Mouse (Mus musculus) right cerebral cortex, postnatal 25 days (tissue): ENCODE data around the gene Htra3.

Source experiments
- DNase-seq: peaks from one replicate; pipeline ENCODE4 v3.0.0; 2022

Htra3 gene

GRCm38 (mm10) chr5:35652319-35652718, 27.3 kb downstream of the Htra3 start:
- no peak for DNase-seq

GRCm38 (mm10) chr5:35648230-35648629, 31.4 kb downstream of the Htra3 start:
- no peak for DNase-seq

- no peak for DNase-seq
Measured at GRCm38 (mm10) chr5:35647562-35647961, 32.0 kb downstream of the Htra3 start.

DNA sequence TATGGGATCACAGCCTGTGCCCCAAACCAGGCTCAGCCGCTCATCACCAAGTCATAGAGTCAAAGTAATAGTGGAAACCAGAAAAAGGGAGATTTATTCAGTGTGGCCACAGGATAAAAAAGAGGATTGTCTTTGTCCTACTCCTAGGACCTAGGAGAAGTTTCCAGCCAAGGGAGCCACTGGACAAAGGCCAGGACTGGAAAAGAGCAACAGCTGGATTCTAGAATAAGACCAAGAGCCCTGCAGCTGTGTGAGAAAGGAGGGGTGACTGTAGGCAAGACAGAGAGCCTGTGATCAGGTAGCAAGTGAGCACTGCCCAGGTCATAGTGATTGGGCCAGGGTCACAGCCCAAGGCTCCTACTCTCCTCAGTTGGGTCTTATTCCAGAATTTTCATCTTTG, 32.7 kb downstream of the Htra3 start:
- DNase-seq = no peak

- no peak for DNase-seq
Measured at GRCm38 (mm10) chr5:35645938-35646493, 33.6 kb downstream of the Htra3 start.

DNA sequence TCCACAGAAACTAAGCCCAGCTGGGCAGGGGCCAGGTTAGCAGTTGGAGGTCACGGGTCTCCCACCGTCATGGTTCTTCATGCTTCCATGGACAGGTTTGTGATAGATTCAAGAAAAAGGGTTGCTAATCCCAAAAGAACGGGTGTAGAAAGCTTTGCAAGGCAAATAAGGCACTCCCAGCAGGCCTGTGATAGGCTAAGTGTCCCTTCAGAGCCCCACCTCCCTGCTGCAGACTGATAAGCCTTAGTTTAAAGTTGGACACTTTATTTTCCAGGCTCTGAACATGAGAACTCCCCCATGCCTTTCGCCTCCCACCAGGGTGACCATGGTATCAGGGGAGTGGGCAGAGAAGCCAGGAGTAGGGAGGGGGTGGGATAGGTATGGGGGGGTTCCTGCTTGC, 35.5 kb downstream of the Htra3 start:
- DNase-seq = no peak

DNA sequence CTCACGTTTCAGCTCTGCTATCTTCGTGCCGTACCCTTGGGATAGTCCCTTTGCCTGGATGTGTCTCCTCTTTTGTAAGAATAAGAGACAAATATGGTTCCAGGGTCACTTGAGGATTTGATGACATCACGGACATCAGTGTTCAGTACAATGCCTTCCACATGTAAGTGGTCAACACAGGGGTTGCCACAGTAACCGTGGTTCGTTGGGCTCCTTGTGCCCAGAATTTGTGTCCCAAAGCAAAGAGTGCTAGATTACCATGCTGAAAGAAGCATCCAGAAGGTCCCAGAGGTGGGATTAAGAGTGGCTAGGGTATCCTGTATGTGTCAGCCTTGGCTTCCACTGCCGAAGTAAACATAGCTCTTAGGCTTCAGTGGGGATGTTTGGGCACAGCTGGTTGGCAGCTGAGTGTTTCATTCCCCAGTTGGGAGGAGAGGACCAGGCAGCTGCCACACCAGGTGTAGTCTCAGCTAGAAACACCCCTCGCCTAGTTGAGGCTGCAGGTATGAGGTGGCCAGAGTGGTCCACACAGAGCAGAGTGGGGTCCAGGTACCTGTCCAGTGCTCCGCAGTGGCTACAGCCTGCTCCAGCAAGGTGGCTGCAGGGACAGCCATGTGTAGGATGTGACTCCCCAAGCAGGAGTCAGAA, 36.1 kb downstream of the Htra3 start:
- DNase-seq = no peak

DNA sequence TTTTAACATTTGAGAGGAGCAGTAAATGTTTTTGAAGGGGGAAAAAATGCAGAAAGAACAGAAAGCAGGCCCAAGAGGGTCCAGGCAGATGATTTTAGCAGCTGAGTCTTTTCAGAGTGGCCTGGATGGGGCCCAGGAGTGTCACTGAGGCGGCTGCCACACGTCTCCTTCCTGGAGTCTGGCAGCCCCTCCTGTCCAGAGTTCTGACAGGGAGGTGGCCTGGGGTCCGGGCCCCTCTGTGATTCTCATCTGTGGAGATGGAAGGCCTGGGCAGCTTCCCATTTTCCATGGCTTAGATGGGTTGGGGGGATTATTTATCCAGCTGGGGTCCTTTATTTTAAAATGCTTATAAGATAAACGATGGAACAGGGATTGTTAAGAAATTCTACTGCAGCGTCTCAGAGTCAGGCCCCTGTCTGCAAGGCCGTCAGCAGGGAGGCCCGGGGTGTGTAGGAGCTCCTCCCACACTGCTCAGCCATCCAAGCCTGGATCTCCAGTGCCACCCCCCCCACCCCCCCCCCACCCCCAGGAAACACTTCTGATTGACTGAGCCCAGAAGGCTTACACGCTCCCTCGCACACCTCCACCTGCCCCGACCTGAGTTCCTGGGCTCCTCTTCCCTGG, 37.5 kb downstream of the Htra3 start:
- DNase-seq = no peak

DNA sequence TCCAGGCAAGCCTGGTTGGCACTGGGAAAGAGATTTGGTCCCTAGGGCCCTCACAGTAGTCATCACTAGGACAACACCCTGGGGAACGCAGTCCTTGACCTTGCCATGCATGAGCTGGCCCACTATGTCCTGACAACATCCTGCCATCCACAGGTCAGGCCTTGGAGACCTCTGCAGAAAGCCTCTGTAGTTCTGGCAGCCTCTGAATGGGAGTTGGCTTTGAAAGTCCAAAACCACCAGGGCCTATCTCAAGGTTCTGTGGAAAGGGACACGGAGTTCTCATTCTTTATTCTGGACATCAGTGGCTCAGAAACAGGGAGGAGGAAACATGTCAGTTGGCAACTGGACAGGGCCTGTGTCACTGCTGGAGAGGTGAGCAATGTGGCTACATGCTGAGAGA, 43.6 kb downstream of the Htra3 start:
- no peak for DNase-seq

GRCm38 (mm10) chr5:35632841-35633240, 46.7 kb downstream of the Htra3 start:
- DNase-seq = no peak

GRCm38 (mm10) chr5:35631755-35632154, 47.8 kb downstream of the Htra3 start:
- DNase-seq = no peak

- no peak for DNase-seq
Measured at GRCm38 (mm10) chr5:35631224-35631623, 48.4 kb downstream of the Htra3 start.

DNA sequence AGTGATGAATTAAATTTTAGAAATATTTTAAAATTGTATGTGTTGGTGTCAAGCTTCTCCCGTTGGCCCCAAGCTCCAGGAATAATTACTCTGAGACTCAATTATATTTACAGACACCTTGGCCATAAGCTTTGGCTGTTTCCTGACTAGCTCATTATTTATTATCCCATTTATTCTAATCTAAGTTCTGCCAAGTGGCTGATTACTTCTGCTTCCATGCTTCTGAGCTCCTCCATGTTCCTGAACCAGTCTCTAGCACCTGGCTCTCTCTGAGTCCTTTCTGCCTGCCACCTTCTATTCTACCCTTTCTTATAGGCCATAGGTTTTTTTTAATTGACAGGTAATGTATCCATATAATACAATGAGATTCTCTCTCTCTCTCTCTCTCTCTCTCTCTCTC, 48.9 kb downstream of the Htra3 start:
- no peak for DNase-seq

GRCm38 (mm10) chr5:35629333-35629732, 50.2 kb downstream of the Htra3 start:
- no peak for DNase-seq

GRCm38 (mm10) chr5:35628685-35629084, 50.9 kb downstream of the Htra3 start:
- DNase-seq = peak; percentile 22

GRCm38 (mm10) chr5:35627307-35627840, 52.2 kb downstream of the Htra3 start:
- no peak for DNase-seq

DNA sequence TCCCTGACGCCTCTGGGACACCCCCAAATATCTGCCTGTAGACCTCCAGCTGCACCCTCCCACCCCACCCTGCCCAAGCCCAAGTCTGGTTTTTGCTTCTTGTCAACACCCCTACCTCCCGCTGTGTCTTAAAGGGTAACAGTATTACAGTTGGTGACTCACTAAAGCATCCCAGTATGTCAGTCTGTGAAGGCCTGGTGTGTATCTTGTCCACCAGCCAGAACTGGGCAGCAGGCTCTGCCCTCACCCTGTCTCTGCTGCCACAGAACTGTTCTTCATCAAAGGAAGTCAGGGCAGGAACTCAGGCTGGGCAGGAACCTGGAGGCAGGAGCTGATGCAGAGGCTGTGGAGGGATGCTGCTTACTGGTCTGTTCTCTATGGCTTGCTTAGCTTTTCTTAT, 53.2 kb downstream of the Htra3 start:
- DNase-seq = no peak

- no peak for DNase-seq
Measured at GRCm38 (mm10) chr5:35624751-35625239, 54.8 kb downstream of the Htra3 start.

DNA sequence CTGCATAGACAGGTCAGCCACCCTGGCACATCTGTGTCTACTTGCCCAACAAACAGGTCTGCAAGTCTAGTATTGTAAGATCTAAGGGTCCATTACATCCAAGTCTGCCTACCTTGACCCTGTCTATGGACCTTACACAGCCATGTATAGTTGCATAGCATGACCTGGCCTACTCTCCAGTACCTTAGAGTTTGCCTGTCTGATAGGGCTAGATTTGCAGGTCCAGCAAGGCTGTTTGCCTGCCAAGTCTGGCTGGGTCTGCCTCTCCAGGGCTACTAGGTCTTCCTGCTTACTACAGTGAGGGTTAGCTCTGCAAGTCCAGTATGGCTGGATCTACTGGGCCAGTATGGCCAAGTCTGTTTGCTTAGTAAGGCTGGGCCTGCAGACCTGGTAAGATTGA, 55.8 kb downstream of the Htra3 start:
- no peak for DNase-seq

DNA sequence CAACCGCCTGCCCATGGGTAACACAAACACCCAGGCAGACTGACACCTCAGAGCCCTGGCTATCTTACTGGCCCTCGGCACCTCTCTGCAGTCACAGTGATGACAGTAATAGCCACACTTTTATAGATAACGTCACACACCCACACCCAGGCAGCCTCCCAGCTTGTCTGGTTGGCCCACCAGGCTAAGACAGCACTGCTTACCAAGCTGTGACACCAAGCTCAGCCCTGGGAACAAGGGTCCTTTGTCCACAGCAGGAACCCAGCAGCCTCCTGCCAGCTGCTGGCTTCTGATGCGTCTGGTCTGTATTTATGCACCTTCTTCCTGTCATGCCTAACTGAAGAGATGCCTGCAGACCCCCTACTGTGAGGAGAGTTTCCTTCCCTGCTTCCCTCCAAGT, 58.5 kb downstream of the Htra3 start:
- DNase-seq = no peak

- DNase-seq = no peak
Measured at GRCm38 (mm10) chr5:35616943-35617342, 62.6 kb downstream of the Htra3 start.

GRCm38 (mm10) chr5:35612722-35613121, 66.9 kb downstream of the Htra3 start:
- DNase-seq = no peak

- no peak for DNase-seq
Measured at GRCm38 (mm10) chr5:35611900-35612299, 67.7 kb downstream of the Htra3 start.

GRCm38 (mm10) chr5:35611170-35611569, 68.4 kb downstream of the Htra3 start:
- DNase-seq = no peak
